Mouse (Mus musculus): ENCODE results near the gene Kcnn3.
A peak's percentile ranks its signal among the peaks of the same experiment; 100 is the strongest.

Gene Kcnn3

GRCm38 (mm10) chr3:89558972-89559910 lies 39.3 kb downstream of the Kcnn3 start:
- DNase-seq (ENCODE audit: extremely low read depth, insufficient read length, low spot score): no peak

GRCm38 (mm10) chr3:89561386-89561785 lies 41.4 kb downstream of the Kcnn3 start:
- no peak for DNase-seq (ENCODE audit: extremely low read depth, insufficient read length, low spot score)

DNA sequence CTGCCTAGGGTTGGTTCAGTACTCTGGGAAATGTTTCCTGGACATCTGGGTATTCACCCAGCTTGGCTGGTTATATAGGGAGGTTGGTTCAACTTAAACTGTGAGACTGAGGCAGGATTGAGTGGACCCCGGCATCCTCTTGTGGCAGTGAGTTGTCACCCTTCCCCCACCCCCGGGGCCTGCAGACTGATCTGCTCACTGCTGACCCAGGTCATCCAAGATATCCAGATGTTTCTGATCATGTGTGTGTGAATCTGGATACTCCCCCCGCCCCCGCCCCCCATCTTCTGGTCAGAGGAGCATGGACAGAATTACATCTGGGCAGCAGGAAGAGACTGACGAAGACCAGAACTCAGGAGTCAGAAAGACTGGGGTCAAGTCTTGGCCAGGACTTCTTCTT lies 45.4 kb downstream of the Kcnn3 start:
- no peak for DNase-seq (ENCODE audit: extremely low read depth, insufficient read length, low spot score)

DNA sequence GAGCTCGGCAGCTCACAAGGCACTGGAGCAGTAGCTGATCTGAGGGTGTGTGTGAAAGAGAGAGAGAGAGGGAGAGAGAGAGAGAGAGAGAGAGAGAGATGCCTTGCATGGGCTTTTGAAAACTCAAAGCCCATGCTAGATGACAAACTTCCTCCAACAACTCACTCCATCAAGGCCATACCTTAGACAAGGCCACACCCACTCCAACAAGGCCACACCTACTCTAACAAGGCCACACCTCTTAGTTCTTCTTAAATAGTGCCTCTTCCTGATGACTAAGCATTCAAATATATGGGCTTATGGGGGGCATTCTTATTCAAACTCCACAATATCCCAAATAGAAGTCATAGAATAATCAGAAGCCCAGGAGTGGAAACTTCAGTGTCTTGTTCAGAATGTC lies 49.1 kb downstream of the Kcnn3 start:
- DNase-seq (ENCODE audit: extremely low read depth, insufficient read length, low spot score): no peak

- DNase-seq (ENCODE audit: extremely low read depth, insufficient read length, low spot score): no peak
Measured at GRCm38 (mm10) chr3:89569707-89570324, 49.9 kb downstream of the Kcnn3 start.

DNA sequence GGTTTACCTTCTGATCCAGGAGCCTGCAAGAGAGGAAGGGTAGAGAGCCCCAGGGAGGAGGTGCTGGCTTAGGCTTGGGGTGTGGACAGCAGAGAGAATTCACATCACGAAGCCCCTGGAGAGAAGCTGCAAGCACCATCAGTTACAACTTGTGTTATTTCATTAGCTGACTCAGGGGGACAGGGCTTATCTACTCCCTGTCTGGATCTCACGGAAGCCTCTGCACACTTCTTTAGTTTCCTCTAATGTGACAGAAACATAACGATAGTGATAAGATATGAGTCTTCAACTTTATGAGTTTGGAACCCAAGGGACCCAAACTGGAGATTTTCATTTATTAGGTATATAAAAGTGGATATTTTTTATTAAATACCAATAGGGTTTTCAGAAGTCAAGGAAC lies 50.4 kb downstream of the Kcnn3 start:
- DNase-seq (ENCODE audit: extremely low read depth, insufficient read length, low spot score): no peak

- DNase-seq (ENCODE audit: extremely low read depth, insufficient read length, low spot score): no peak
Measured at GRCm38 (mm10) chr3:89574260-89574659, 54.3 kb downstream of the Kcnn3 start.

DNA sequence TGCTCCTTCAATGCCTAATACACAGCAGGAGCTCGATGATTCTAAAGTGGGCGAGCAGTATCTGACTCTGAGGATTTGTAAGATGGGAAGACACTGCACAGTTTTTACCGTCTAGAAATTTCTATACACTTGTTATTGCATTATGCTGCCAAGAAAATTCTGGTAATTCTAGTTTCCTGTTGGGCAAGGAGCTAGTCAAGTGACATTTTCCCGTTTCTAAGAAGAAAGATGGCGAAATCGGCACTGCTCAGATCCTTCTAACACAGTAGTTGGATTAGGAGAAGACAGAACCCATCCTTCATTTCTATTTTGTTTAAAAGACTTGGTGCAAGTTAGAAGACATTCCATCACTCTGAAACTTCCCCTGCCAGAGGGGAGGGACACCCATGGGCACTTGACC lies 56.4 kb downstream of the Kcnn3 start:
- no peak for DNase-seq (ENCODE audit: extremely low read depth, insufficient read length, low spot score)

DNA sequence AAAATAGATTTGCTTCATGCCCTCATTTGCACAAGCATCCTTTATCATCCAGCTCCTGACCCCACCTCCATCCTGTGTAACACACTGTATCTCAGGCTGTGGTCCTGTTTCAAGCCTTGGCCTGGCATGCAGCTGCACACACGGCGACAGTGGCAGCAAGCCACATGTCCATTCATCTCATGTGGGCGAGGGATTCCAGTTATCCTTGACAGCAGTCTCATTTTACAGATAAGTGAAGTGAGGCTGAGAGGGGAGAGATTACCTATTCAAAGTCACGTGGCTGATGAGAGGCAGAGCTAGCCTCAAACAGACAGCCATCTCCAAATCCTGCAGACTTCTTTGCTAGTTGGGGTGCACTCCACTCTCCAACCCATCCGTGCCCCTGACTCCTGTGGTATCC lies 57.2 kb downstream of the Kcnn3 start:
- no peak for DNase-seq (ENCODE audit: extremely low read depth, insufficient read length, low spot score)

DNA sequence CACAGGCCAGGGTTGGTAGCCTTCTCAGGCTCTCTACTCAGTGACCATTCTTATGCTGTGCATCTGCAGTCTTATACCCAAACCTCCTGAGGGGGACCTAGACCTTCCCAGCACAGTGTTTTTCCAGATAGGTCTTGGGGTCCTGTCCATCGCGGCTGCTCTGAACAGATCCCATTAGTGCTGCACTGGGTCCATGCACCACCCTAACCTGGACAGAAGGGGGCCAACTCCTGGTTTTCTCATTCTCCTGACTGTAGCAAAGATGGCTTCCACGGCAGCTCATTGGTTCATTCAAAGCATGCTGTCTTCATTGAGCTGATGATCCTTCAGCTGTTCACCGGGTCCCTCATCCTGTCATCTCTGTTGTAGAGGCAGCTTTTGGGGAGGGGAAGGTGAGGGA lies 58.1 kb downstream of the Kcnn3 start:
- DNase-seq (ENCODE audit: extremely low read depth, insufficient read length, low spot score): no peak

DNA sequence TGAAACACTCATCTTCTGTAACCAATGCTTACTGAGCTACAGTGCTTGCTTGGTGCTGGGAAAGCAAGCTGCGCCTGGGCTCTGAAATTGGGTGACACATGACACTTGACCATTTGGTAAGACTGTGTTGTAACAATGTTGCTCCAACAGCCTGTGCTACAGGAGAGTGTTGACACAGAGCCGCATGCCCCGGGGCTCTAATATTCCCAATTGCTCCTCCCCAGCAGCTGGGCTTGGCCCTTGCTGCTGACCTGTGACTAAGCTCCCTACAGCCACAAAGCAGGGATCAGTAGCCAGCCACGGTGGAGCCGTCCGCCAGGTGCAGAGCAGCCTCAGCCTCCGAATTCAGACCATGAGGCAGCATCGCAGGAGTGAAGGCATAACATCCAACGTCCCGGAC lies 58.8 kb downstream of the Kcnn3 start:
- peak; percentile 83 for DNase-seq (ENCODE audit: extremely low read depth, insufficient read length, low spot score)

GRCm38 (mm10) chr3:89584254-89584653 lies 64.3 kb downstream of the Kcnn3 start:
- no peak for DNase-seq (ENCODE audit: extremely low read depth, insufficient read length, low spot score)

DNA sequence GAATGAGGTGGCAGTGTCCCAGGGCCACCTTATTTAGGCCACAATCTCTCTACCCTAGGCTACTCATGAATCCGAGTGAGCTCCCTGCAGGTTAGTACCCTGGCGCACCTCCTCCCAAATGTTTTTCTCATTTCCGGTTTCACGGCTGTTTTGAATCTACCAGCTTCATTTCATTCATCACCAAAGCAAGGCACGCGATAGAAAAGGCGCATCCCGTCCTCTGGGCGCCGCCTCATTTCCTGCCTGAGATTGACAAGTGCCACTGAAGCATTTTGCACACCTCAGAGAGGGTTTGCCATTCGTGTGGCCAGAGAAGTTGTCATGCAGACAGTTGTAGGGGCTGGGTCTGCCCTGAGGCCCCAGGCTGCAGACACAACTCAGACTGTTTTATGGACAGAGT lies 68.5 kb downstream of the Kcnn3 start:
- DNase-seq (ENCODE audit: extremely low read depth, insufficient read length, low spot score): no peak

- no peak for DNase-seq (ENCODE audit: extremely low read depth, insufficient read length, low spot score)
Measured at GRCm38 (mm10) chr3:89589321-89589720, 69.4 kb downstream of the Kcnn3 start.

DNA sequence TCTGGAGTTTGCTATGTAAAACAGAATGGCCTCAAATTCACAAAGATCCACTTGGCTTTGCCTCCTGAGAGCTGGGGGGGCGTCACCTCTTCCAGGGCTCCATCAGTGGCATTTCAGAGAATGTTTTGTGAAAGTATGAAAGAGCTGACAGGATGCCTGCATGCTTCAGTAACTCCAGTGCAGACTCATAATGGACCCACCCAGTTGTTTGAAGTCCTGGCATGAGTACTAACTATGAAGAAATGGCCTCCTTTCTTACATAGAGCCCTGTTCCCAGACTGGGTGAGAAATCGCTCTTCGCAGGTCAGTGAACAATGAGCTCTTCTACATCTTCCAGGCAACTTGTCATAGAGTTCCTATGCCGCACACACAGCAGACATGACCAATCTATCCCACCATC lies 70.4 kb downstream of the Kcnn3 start:
- DNase-seq (ENCODE audit: extremely low read depth, insufficient read length, low spot score): no peak

DNA sequence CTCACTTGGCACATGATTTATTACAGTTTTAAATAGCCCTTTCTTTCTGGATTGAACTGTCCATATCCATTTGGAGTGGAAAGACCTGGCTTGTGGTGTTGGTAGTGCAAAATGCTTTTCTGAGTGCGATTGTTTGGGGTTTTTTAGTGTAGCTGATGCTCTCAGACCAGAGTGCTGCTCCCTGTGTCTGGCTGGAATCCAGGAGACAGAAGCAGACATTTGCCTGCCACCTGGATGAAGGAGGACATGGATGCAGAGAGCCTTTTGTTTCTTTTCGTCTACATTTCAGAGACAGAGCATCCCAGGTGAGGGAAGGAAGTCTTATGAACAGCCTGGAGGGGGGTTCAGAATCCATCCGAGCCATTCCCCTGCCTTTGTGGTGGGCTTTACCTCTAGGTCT lies 71.5 kb downstream of the Kcnn3 start:
- no peak for DNase-seq (ENCODE audit: extremely low read depth, insufficient read length, low spot score)

- no peak for DNase-seq (ENCODE audit: extremely low read depth, insufficient read length, low spot score)
Measured at GRCm38 (mm10) chr3:89592809-89593208, 72.8 kb downstream of the Kcnn3 start.

DNA sequence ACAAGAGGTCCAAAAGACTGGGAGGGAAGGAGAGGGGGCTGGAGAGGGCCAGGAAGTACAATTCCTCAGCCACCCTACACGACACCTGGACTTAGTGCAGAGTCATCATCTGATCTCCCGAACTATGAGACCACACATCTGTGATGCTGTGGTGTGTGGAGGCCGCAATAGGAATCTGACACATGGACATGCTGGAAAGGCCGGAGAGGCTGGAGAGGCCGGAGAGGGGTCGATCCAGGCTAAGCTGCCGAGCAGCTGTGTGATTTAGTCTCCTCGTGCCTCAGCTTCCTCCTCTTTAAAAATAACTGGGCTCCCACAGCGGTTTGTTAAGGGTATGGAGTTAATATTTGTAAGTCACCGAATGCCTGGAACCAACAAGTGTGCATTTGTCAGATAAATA lies 73.6 kb downstream of the Kcnn3 start:
- no peak for DNase-seq (ENCODE audit: extremely low read depth, insufficient read length, low spot score)

DNA sequence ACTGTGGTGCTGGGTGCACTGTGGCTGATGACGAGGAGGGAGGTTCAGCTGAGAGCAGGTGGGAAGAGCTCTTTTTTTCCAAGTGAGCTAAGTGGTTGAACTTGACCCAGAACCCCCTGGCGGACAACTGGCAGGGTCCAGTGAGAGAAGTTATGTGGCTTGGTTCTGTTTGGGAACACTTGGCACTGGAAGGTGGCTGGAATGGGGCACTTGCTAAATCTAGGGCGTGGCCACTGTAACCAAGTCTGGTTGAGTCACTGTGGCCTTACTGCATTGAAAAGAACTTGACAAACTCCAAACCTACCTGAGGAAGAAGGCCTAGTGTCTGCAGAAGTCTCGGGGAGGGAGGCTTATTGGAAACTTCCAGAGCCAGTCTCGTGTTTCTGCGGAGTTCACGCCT lies 78.4 kb downstream of the Kcnn3 start:
- DNase-seq (ENCODE audit: extremely low read depth, insufficient read length, low spot score): no peak

DNA sequence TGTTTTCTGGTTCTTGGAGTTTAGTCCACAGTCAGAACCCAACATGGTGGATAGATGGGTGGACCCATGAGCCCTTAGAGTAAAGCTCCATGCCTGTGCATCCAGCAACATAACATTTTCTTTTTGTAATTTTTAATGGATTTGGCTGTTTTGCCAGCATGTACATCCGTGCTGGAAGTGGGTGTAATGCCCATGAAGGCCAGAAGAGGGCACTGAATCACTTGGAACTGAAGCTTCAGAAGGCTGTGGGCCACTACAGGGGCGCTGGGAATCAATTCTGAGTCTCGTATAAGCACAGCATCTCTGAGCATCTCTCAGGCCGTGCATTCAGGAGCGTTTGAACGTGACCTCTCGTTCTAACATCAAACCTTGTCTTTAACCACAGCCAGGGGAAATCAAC lies 79.0 kb downstream of the Kcnn3 start:
- no peak for DNase-seq (ENCODE audit: extremely low read depth, insufficient read length, low spot score)

- no peak for DNase-seq (ENCODE audit: extremely low read depth, insufficient read length, low spot score)
Measured at GRCm38 (mm10) chr3:89601060-89601459, 81.1 kb downstream of the Kcnn3 start.

GRCm38 (mm10) chr3:89603300-89603699 lies 83.3 kb downstream of the Kcnn3 start:
- no peak for DNase-seq (ENCODE audit: extremely low read depth, insufficient read length, low spot score)
